Mouse (Mus musculus) liver, embryonic 15.5 days (tissue): ENCODE measurements around the gene Mpp5. TPM values are rescaled to one million over a fixed set of nuclear protein-coding genes. Genes with fewer than 3 reads are reported as not detected.

Experiments
- ATAC-seq: fragments of 200-750 bp; cut with Nextera tagmentation; 2 replicates; pipeline ENCODE4 v1.8.0; 2017; ENCODE audit warnings: moderate number of reproducible peaks, mild to moderate bottlenecking, moderate library complexity; ENCODE audit not compliant: insufficient read depth
- H3K27ac ChIP-seq: fragments of 300-500 bp; sonication (generic); replicated peaks from 2 replicates; pipeline ENCODE4 v1.5.1; 2015; ENCODE audit warnings: mild to moderate bottlenecking, inconsistent platforms
- H3K27me3 ChIP-seq: fragments of 300-500 bp; sonication (generic); 2 replicates; pipeline ENCODE4 v1.6.1; 2015; ENCODE audit warnings: mild to moderate bottlenecking, inconsistent platforms
- H3K36me3 ChIP-seq: fragments of 300-500 bp; sonication (generic); replicated peaks from 2 replicates; pipeline ENCODE4 v1.6.1; 2015; ENCODE audit warnings: moderate library complexity, mild to moderate bottlenecking, inconsistent platforms
- H3K4me1 ChIP-seq: fragments of 300-500 bp; sonication (generic); replicated peaks from 2 replicates; pipeline ENCODE4 v1.6.1; 2015; ENCODE audit warnings: inconsistent platforms
- H3K4me2 ChIP-seq: fragments of 300-500 bp; sonication (generic); 2 replicates; pipeline ENCODE4 v1.6.1; 2015; ENCODE audit warnings: moderate library complexity, mild to moderate bottlenecking, inconsistent platforms
- H3K4me3 ChIP-seq: fragments of 300-500 bp; sonication (generic); replicated peaks from 2 replicates; pipeline ENCODE4 v1.5.1; 2015; ENCODE audit warnings: mild to moderate bottlenecking, inconsistent platforms
- H3K9ac ChIP-seq: fragments of 300-500 bp; sonication (generic); 2 replicates; pipeline ENCODE4 v1.6.1; 2015; ENCODE audit warnings: moderate library complexity, mild to moderate bottlenecking, inconsistent platforms
- H3K9me3 ChIP-seq: fragments of 300-500 bp; sonication (generic); replicated peaks from 2 replicates; pipeline ENCODE4 v1.6.1; 2016; ENCODE audit warnings: inconsistent platforms
- WGBS: fragments of 180-500 bp; shearing (Covaris S2); methylation state at CpG from one replicate; pipeline ENCODE4 v1.1.7; 2015; ENCODE audit warnings: mixed read lengths; ENCODE audit not compliant: insufficient replicate concordance; 5-methylcytosine and 5-hydroxymethylcytosine counted together
- polyA plus RNA-seq: library from polyadenylated mRNA; unstranded; fragments of >200 nt; fragmentation: Nextera tagmentation; extraction: Ambion mirVana; gene quantifications from 2 replicates; pipeline ENCODE4 v1.2.1, GENCODE M21; 2015

The Mpp5 gene
- polyA plus RNA-seq, 1 experiment from 2014 or later, result 7.9 TPM

DNA sequence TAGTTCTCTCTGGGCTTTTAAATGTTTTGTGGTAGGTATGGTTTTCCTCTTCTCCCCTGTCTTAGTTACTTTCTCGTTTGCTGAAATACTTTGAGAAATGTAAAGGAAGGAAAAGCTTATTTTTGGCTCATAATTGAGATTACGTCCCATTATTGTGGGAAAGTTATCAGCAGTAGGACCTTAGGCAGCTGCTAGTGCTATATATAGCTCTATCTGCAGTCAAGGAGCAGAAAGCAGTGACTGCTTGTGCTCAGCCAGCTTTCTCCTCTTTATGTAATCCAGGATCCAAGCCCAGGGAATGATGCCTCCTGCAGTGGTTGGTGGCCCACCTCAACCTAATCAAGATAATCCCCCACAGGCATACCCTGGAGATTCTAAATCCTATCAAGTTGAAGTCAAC is 24.5 kb downstream of the Mpp5 start:
- H3K36me3 ChIP-seq, result no peaks in the 10 kb centered on the region
- H3K4me2 ChIP-seq, result no peak overlapping the region
- ATAC-seq, result no peak
- no peaks in the 10 kb centered on the region for H3K27me3 ChIP-seq
- H3K9me3 ChIP-seq, result no peaks in the 10 kb centered on the region
- H3K27ac ChIP-seq, result no peak overlapping the region
- no peak overlapping the region for H3K9ac ChIP-seq
- no peaks in the 10 kb centered on the region; the same call in 1 of the 2 replicates for H3K4me1 ChIP-seq
- WGBS, result 19% methylated on average over 2 of the region's 2 CpGs
- no peak overlapping the region for H3K4me3 ChIP-seq

DNA sequence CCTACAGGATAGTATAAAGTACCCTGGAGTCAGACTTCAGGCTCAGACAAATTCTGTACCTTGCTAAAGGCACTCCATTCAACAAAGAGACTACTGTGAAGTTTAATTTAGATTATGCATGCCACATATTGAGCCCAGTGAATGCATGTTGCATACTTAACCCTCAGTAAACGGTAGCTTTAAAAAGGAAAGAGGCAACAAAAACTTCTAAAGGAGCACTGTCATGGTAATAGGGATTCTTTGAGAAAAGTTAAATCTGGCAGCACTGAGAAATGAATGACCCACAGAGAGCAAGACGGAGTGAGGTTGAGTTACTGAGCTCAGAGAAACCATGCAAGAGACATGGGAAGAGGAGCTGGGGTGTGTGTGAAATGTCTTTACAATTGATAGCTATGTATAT is 29.2 kb downstream of the Mpp5 start:
- WGBS, result 68% methylated on average over 2 of the region's 2 CpGs
- Histone ChIP-seq H3K9me3 (no peaks in the 10 kb centered on the region), H3K9ac (no peak overlapping the region), H3K27me3 (no peaks in the 10 kb centered on the region), H3K27ac (no peak overlapping the region), H3K36me3 (no peaks in the 10 kb centered on the region), H3K4me2 (no peak overlapping the region), H3K4me3 (no peak overlapping the region), H3K4me1 (no peaks in the 10 kb centered on the region; the same call in 1 of the 2 replicates)
- ATAC-seq, result no peak

DNA sequence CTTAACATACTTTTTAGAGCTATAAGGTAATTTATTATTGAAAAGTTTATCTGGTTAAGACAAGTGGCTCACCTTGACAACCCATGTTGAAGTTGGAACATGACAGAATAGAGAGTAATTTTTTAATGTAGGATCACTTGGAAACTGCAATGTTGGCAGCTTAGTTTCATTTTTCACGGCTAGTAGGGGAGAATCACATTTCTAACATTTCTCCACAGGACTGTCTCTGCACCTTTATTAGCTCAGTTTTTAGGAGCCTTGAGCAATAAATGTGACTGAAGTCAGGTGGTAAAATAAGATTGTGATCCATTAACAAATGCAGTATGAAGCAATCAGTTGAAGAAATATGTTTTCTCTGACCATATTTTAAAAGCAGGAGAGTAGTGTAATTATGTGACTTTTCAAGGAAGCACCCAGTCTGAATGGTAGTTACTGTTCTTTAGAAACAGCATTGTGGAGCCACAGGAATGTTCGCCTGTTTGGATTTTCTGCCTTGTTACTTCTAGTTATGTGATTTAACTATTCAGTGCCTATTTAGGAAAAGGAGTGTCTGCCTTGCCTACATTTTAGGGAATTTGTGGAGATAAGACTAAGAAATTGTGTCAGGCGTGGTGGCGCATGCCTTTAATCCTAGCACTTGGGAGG is 29.8 kb downstream of the Mpp5 start:
- no peak overlapping the region for H3K4me2 ChIP-seq
- H3K27ac ChIP-seq, result no peak overlapping the region
- H3K4me3 ChIP-seq, result no peak overlapping the region
- no peak for ATAC-seq
- WGBS, result 74% methylated on average over 4 of the region's 4 CpGs
- H3K9me3 ChIP-seq, result no peaks in the 10 kb centered on the region
- no peaks in the 10 kb centered on the region for H3K27me3 ChIP-seq
- no peaks in the 10 kb centered on the region for H3K4me1 ChIP-seq
- no peaks in the 10 kb centered on the region for H3K36me3 ChIP-seq
- H3K9ac ChIP-seq, result no peak overlapping the region

DNA sequence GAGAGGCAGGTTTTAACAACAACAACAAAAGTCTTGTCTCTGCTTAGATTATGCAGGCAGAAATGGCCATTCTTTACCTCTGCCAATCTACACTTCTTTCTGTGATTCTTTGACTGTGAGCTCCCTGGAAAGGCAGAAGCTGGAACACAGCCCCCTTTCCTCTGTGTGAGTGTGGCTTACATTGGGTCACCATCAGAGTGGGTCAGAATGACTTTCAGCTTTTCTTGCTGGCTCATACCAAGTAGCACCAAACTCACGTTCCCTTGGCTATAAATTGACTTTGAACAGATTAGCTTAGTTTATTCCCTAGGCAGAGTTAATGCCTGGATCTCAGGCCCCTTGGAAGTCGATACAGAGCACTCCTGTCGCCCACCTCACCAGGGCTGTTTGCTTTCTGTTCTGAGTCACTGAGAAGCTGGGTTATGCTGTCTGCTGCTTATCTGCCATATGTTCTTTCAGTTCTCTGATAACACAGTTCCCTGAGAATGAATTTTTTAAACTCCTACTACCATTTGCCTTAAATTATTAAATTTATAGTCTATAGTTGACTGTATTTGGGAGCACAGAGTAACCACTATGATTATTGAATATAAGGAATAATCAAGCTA is 39.7 kb downstream of the Mpp5 start:
- H3K4me1 ChIP-seq, result peaks cover 14% of the 10 kb centered on the region
- ATAC-seq, result peak; percentile 66
- H3K27me3 ChIP-seq, result no peaks in the 10 kb centered on the region
- 0 out of 2 replicates have a peak, but pooled peaks cover 3% of the 10 kb centered on the region for H3K36me3 ChIP-seq
- 15% methylated on average over 3 of the region's 3 CpGs for WGBS
- peak overlapping the region; percentile 43 for H3K4me2 ChIP-seq
- H3K9me3 ChIP-seq, result no peaks in the 10 kb centered on the region
- H3K9ac ChIP-seq, result no peak overlapping the region
- H3K27ac ChIP-seq, result peak overlapping the region; percentile 53; the same call in 1 of the 2 replicates
- no peak overlapping the region for H3K4me3 ChIP-seq

DNA sequence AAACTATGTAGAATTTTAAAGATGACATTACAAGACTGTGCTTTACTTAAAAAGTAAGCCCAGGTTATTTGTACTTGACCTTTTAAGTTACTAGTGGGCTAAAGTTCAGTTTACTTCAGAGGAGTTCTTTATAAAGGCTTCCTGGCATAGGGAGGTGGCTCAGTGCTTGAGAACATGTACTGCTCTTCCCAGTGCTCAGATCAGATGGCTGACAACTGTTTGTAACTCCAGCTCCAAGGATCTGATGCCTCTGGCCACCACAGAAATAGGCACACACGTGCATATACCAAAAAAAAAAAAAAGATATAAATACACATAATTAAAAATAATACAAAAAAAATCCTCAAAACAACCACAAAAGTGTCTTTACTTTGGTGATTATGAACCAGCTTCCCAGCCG is 42.1 kb downstream of the Mpp5 start:
- Histone ChIP-seq H3K36me3 (no peaks in the 10 kb centered on the region), H3K4me2 (no peak overlapping the region), H3K27me3 (no peaks in the 10 kb centered on the region), H3K9ac (no peak overlapping the region), H3K9me3 (no peaks in the 10 kb centered on the region), H3K4me3 (no peak overlapping the region), H3K27ac (no peak overlapping the region), H3K4me1 (peaks cover 14% of the 10 kb centered on the region)
- no peak for ATAC-seq
- 57% methylated on average over 2 of the region's 2 CpGs for WGBS

DNA sequence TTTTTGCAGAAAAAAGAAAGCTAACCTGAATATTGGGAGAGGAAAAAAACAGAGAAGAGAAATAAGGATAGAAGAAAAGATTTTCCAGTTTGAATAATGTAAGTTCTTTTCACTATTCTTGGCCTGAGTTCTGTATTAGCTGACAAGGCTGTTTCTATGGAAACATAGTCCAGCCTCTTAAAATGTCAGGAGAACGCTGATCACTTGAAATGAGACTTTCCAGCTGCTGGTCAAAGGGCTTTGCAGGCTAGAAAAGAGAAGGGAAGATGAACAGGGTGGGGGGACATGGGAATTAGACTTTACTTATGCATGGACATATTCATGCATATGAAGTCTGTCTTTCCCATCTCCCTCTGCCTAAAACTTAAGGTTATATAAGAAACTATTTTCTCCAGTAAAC is 45.5 kb downstream of the Mpp5 start:
- H3K4me2 ChIP-seq, result no peak overlapping the region
- 67% methylated on average over 1 of the region's 1 CpGs for WGBS
- H3K4me3 ChIP-seq, result no peak overlapping the region
- H3K27ac ChIP-seq, result no peak overlapping the region
- peaks cover 3% of the 10 kb centered on the region for H3K4me1 ChIP-seq
- H3K36me3 ChIP-seq, result peaks cover 8% of the 10 kb centered on the region
- no peak overlapping the region for H3K9ac ChIP-seq
- no peaks in the 10 kb centered on the region for H3K9me3 ChIP-seq
- H3K27me3 ChIP-seq, result no peaks in the 10 kb centered on the region
- no peak for ATAC-seq

DNA sequence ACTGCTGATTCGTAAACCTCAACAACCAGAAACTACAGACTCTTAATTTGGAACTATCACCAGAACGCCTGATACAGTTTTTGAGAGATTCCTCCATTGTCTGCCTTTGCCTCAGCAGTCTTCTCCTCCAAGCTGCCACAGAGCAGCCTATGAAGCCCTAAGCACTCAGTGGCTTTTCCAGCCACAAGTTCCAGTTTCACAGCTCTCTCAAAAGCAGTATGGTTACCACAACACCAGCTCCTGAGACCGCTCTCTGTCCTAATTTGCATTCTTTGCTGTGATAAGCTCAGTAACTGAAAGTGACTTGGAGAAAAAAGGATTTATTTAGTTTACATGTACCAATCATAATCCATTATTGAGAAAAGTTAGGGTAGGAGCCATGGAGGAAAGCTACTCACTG is 51.3 kb downstream of the Mpp5 start:
- WGBS, result 69% methylated on average over 3 of the region's 3 CpGs
- Histone ChIP-seq H3K36me3 (peaks cover 8% of the 10 kb centered on the region), H3K4me2 (no peak overlapping the region), H3K4me1 (no peaks in the 10 kb centered on the region), H3K27ac (no peak overlapping the region), H3K27me3 (no peaks in the 10 kb centered on the region), H3K9ac (no peak overlapping the region), H3K9me3 (no peaks in the 10 kb centered on the region), H3K4me3 (no peak overlapping the region)
- ATAC-seq, result no peak

DNA sequence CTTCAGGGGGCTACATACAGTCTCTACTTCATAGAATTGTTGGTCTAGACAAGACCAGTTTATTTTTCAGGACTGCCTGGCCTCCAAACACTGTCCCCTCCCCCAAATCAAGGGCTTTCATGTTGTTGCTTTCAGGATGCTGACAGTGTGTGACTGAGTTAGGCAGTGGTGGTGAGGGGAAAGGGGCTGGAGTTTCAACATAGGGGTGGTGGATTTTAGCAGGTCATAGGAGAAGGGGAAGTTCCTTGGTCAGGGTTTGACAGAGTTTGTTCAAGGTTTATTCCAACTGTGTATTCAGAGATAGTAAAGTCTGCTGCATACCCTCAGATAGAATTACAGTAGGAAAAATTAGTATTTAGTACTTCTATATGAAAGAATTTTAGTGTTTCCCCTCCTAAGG is 53.1 kb downstream of the Mpp5 start:
- H3K4me2 ChIP-seq, result no peak overlapping the region
- no peak for ATAC-seq

DNA sequence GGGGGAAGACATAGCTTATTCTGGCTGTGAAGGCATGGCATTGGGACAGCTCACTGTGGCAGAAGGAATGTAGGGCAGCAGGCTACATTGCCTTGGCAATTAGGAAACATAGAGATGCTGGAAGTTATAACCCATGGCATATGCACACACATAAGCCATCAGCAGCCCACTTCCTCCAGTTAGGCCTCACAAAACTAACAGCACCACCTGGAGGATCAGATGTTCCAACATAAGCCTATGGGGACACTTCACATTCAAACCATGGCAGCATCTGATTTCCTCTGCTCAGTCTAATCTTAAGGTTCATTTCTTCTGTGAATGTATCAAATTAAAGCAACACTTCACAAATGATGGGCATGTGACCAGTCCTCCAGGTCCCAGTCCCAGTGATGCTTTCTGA is 65.7 kb downstream of the Mpp5 start:
- H3K4me3 ChIP-seq, result no peak overlapping the region
- H3K4me1 ChIP-seq, result no peaks in the 10 kb centered on the region
- 0 out of 2 replicates have a peak, but pooled peaks cover 6% of the 10 kb centered on the region for H3K36me3 ChIP-seq
- ATAC-seq, result no peak
- H3K9ac ChIP-seq, result no peak overlapping the region
- no peaks in the 10 kb centered on the region for H3K9me3 ChIP-seq
- no peak overlapping the region for H3K4me2 ChIP-seq
- no peak overlapping the region for H3K27ac ChIP-seq
- no peaks in the 10 kb centered on the region for H3K27me3 ChIP-seq

More for the DNA sequence above, 53.1 kb downstream of the Mpp5 start:
- no peak overlapping the region for H3K4me3 ChIP-seq
- no peaks in the 10 kb centered on the region for H3K27me3 ChIP-seq
- H3K9ac ChIP-seq, result no peak overlapping the region
- peaks cover 8% of the 10 kb centered on the region for H3K36me3 ChIP-seq
- no peaks in the 10 kb centered on the region for H3K9me3 ChIP-seq
- H3K27ac ChIP-seq, result no peak overlapping the region
- no peaks in the 10 kb centered on the region for H3K4me1 ChIP-seq

DNA sequence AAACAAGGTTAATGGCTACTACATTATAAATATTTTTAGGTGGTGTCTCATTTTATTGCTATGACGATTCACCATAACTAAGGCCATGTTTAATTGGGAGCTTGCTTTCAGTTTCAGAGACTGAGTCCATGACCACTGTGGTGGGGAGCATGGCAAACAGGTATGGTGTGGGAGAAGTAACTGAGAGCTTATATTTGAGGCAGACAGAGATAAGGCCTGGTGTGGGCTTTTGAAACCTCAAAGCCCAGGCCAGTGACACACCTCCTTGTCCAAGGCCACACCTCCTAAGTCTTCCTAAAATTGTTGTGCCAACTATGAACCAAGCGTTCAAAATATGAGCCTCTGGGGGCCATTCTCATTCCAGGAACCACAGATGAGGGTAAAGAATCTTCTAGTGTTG is 85.8 kb downstream of the Mpp5 start:
- Histone ChIP-seq H3K36me3 (peaks cover 30% of the 10 kb centered on the region), H3K9ac (no peak overlapping the region), H3K9me3 (no peaks in the 10 kb centered on the region), H3K4me1 (no peaks in the 10 kb centered on the region; the same call in 1 of the 2 replicates), H3K4me3 (no peak overlapping the region), H3K4me2 (no peak overlapping the region), H3K27me3 (no peaks in the 10 kb centered on the region), H3K27ac (no peak overlapping the region)
- ATAC-seq, result no peak
- 74% methylated on average over 2 of the region's 2 CpGs for WGBS

DNA sequence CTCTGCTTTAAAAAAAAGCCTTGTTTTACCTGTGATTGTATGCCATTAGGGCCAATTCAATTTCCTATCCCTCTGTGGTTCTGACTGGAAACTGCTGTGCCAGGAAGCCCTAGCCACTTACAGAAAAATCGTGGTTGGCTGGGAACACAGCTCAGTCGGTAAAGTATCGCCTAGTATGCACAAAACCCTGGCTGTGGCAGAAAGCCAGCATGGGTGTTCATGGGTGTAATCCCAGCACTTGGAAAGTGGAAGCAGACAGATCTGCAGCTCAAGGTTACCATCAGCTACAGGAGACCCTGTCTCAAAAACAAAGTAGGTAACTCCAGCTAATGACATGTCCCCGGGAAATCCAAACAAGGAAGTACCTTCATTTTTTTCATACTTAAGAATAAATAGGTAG is 91.2 kb downstream of the Mpp5 start:
- H3K4me2 ChIP-seq, result no peak overlapping the region
- peaks cover 64% of the 10 kb centered on the region for H3K36me3 ChIP-seq
- H3K4me3 ChIP-seq, result no peak overlapping the region
- no peak overlapping the region for H3K9ac ChIP-seq
- H3K9me3 ChIP-seq, result no peaks in the 10 kb centered on the region
- ATAC-seq, result no peak
- no peaks in the 10 kb centered on the region for H3K4me1 ChIP-seq
- WGBS, result 68% methylated on average over 4 of the region's 4 CpGs
- H3K27ac ChIP-seq, result no peak overlapping the region
- H3K27me3 ChIP-seq, result no peaks in the 10 kb centered on the region

DNA sequence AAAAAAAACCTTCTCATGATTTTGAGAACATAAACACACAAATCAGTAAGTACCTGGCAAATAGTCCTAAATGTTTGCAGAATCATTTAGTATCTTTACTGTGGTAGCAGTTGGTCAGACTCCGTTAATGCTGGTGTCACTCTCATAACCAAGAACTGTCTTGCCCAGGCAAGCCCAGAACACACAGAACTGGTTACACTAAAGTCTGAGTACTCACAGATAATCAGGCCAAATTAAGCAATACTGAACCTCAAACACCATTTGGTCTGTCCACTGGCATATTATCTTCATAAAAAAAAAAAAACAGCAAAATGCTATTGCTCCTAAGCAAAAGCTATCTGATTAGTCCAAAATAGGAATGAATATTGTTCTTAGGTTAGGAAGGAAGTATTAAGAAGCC is 93.7 kb downstream of the Mpp5 start:
- 94% methylated on average over 1 of the region's 1 CpGs for WGBS
- Histone ChIP-seq H3K27ac (no peak overlapping the region), H3K9me3 (no peaks in the 10 kb centered on the region), H3K36me3 (peaks cover 67% of the 10 kb centered on the region), H3K4me2 (no peak overlapping the region), H3K9ac (no peak overlapping the region), H3K4me1 (no peaks in the 10 kb centered on the region), H3K4me3 (no peak overlapping the region), H3K27me3 (no peaks in the 10 kb centered on the region)
- ATAC-seq, result no peak
